Mouse (Mus musculus): ENCODE data around the gene Fcho1.

DNA sequence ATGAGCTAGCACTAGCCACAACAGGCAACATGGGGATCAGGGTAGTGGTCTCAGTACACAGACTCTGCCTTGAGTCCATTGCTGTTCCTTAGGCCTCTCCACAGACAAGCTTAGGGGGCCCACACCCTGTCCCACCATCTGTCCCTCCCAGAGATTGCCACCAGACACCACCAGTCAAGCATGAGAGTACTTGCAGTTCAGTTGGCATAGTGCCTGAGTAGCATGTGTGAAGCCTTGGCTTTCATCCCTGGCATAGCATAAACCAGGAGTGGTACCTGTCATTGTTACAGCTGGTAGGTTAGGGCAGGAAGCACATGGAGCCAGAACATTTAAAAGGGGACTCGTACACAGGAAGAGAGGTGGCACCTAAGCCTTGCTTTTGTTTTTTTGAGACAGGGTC lies 65.8 kb downstream of the Fcho1 start:
- no peak for TF ChIP-seq CTCF (IDR thresholded peaks at IDR 0.05; ENCODE audit: low read depth, low read length)
- TF ChIP-seq GATA1 (IDR thresholded peaks at IDR 0.05; ENCODE audit: borderline replicate concordance, low read length): no peak
- TF ChIP-seq TAL1 (conservative IDR thresholded peaks at IDR 0.05; ENCODE audit: low read depth, low read length): no peak
- TF ChIP-seq GATA2 (IDR thresholded peaks at IDR 0.05; ENCODE audit: borderline replicate concordance, low read depth, low read length): no peak
- TF ChIP-seq POLR2AphosphoS5 (IDR thresholded peaks at IDR 0.05; ENCODE audit: insufficient replicate concordance, low read depth, low read length): no peak

All from G1E (cell line).